Mouse (Mus musculus): ENCODE data around the gene Xdh. TPM values are rescaled to one million over a fixed set of nuclear protein-coding genes. Genes with fewer than 3 reads are reported as not detected.

Gene Xdh
- polyA plus RNA-seq, 1 experiment from 2014 or later = 2.6 TPM

DNA sequence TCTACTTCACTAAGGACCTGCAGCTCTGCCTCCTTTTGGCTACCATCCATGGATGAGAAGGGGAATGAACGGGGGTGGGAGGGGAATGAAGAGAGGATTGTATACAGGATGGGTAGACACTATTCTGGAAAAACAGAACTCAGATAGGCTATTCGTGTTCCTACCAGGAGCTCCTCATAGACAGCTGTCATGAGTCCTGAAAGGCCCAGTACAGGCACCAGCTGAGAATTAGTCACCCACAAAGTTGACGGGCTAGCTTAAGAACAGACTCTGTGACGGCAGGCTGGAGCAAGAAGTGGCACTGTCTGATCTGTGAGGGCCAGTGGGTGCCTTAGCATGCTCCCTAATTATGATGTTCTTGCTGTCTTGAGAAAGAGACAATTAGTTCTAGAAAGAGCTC lies 21.3 kb upstream of the Xdh start:
- Histone ChIP-seq H3K4me1 (ENCODE audit: control insufficient read depth, insufficient read depth, low read length) (peaks cover 7% of the 10 kb centered on the region), H3K4me2 (ENCODE audit: low read depth, low read length) (no peak overlapping the region), H3K36me3 (ENCODE audit: control insufficient read depth, insufficient read depth) (no peaks in the 10 kb centered on the region), H3K4me3 (ENCODE audit: low read length) (no peak overlapping the region), H3K27ac (ENCODE audit: low read length) (no peak overlapping the region), H3K9me3 (replicated peaks; ENCODE audit: control insufficient read depth, low read length) (no peaks in the 10 kb centered on the region), H3K27me3 (ENCODE audit: control insufficient read depth, insufficient read depth, low read length) (no peaks in the 10 kb centered on the region), H3K9ac (ENCODE audit: low read length) (no peak overlapping the region)
- 75% methylated on average over 4 of the region's 4 CpGs for WGBS
- ATAC-seq (replicated peaks; ENCODE audit: extremely low read depth, insufficient read depth, low FRiP score) = no peak

DNA sequence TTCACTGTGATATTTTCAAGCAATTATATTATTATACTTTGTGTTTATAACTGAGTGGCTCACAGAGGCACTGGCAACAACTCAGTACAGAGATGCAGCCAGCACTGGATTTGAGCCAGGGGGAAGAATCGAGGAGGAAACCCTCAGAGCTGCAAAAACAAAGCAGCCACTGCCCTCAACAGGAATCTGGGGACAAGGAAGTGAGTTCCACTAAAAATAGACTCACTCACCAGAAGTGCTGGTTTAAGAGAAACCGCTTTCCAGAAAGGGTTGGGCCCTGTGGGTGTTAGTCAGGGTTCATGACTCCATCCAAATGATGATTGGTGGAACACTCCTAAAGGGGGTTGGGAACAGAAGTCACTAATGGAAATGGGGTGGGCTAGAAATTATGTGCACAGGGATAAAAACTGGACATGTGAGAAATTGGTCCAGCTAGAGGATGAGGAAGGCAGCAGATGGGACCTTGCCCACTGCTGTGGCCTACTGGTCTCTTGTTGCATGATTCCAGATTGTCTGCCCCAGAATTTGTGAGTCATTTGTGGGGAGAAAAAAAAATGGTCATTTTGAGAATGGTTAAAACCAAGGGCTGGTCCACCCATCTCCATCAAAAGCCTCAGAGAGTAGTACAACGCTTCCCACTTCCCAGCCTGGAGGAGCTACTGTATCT lies 20.5 kb upstream of the Xdh start:
- Histone ChIP-seq H3K27ac (ENCODE audit: low read length) (no peak overlapping the region; the same call in 1 of the 2 replicates), H3K27me3 (ENCODE audit: control insufficient read depth, insufficient read depth, low read length) (no peaks in the 10 kb centered on the region), H3K4me2 (ENCODE audit: low read depth, low read length) (no peak overlapping the region), H3K9me3 (replicated peaks; ENCODE audit: control insufficient read depth, low read length) (no peaks in the 10 kb centered on the region), H3K36me3 (ENCODE audit: control insufficient read depth, insufficient read depth) (no peaks in the 10 kb centered on the region), H3K4me3 (ENCODE audit: low read length) (no peak overlapping the region), H3K4me1 (ENCODE audit: control insufficient read depth, insufficient read depth, low read length) (peaks cover 7% of the 10 kb centered on the region), H3K9ac (ENCODE audit: low read length) (no peak overlapping the region)
- 37% methylated on average over 3 of the region's 3 CpGs for WGBS
- ATAC-seq (replicated peaks; ENCODE audit: extremely low read depth, insufficient read depth, low FRiP score) = peak; percentile 52

DNA sequence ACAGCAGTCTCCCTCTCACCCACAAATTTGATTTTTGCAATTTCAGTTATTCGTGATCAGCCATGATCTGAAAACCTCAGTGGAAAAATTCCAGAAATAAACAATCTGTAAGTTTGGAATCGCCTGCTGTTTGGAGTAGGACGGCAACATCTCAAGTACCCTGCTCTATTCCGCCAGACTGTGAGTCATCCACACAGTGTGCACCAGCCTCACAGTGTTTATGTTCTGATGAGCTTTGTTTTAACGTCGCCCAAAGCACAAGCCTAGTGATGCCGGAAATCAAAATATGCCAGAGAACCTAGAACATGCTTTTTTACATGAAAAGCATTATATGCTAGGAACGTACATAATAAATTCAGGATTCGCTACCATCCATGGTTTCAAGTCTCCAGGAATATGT lies 14.9 kb upstream of the Xdh start:
- H3K4me1 ChIP-seq (ENCODE audit: control insufficient read depth, insufficient read depth, low read length) = no peaks in the 10 kb centered on the region
- 77% methylated on average over 9 of the region's 9 CpGs for WGBS
- H3K36me3 ChIP-seq (ENCODE audit: control insufficient read depth, insufficient read depth) = no peaks in the 10 kb centered on the region
- H3K4me3 ChIP-seq (ENCODE audit: low read length) = no peak overlapping the region
- H3K4me2 ChIP-seq (ENCODE audit: low read depth, low read length) = no peak overlapping the region
- no peak for ATAC-seq (replicated peaks; ENCODE audit: extremely low read depth, insufficient read depth, low FRiP score)
- no peaks in the 10 kb centered on the region for H3K27me3 ChIP-seq (ENCODE audit: control insufficient read depth, insufficient read depth, low read length)
- H3K27ac ChIP-seq (ENCODE audit: low read length) = no peak overlapping the region
- H3K9me3 ChIP-seq (replicated peaks; ENCODE audit: control insufficient read depth, low read length) = no peaks in the 10 kb centered on the region
- H3K9ac ChIP-seq (ENCODE audit: low read length) = no peak overlapping the region

DNA sequence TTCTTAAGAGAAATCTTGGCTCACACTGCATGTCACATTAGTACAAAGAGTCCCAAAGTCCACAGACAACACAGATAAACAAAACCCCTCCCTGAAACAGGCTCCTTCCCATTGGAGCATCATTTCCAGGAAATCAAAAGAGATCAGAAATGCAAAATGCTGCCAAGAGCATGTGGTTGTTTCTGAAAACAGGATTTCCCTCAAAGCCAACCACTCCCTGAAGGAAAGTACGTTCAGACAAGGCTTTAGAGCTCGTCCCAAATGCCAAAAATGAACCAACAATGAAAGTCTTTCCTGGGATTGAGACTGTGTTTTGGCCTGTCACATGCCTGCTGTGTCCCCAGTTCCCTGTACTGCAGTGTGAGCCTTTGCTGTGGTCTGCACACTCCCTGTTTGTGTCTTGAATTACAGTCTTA lies 12.6 kb upstream of the Xdh start:
- Histone ChIP-seq H3K4me3 (ENCODE audit: low read length) (no peak overlapping the region), H3K27ac (ENCODE audit: low read length) (peak overlapping the region; percentile 56; the same call in 1 of the 2 replicates), H3K9me3 (replicated peaks; ENCODE audit: control insufficient read depth, low read length) (no peaks in the 10 kb centered on the region), H3K9ac (ENCODE audit: low read length) (no peak overlapping the region), H3K36me3 (ENCODE audit: control insufficient read depth, insufficient read depth) (no peaks in the 10 kb centered on the region), H3K4me1 (ENCODE audit: control insufficient read depth, insufficient read depth, low read length) (no peaks in the 10 kb centered on the region), H3K27me3 (ENCODE audit: control insufficient read depth, insufficient read depth, low read length) (no peaks in the 10 kb centered on the region), H3K4me2 (ENCODE audit: low read depth, low read length) (no peak overlapping the region)
- WGBS = 28% methylated on average over 2 of the region's 2 CpGs
- 0 out of 2 replicates have a peak, but pooled peaks have one; percentile 14 for ATAC-seq (replicated peaks; ENCODE audit: extremely low read depth, insufficient read depth, low FRiP score)

DNA sequence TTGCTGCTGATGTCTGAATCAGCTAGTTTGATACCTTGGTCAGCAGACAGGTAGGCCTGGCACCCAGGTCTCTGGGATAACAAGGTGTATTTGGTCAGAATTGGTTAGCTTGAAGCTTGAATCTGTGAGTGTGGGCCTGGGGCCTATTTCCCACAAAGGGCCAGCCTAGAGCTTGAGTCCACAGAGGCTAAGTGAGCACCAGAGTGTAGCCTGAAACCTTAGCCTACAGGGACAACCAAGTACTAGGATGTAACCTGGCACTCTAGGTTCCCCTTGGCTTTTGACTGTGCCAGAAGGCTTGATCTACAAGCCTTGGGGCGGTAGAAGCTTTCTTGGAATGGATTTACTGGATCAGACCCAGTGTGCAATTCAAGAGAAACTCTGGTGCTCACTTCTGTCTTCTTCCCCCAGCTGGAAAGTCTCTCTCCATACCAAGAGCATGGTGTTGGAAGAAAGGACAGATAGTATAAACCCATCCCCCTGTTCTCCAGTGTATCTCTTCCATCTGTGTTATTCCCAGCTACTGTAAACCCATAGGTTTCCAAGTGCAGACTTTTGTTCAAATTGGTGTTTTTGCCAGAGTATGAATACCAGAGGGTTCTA lies 11.9 kb upstream of the Xdh start:
- no peaks in the 10 kb centered on the region for H3K4me1 ChIP-seq (ENCODE audit: control insufficient read depth, insufficient read depth, low read length)
- peak overlapping the region; percentile 44; the same call in 1 of the 2 replicates for H3K27ac ChIP-seq (ENCODE audit: low read length)
- WGBS = 69% methylated on average over 1 of the region's 1 CpGs
- ATAC-seq (replicated peaks; ENCODE audit: extremely low read depth, insufficient read depth, low FRiP score) = no peak
- H3K9ac ChIP-seq (ENCODE audit: low read length) = no peak overlapping the region
- no peaks in the 10 kb centered on the region for H3K9me3 ChIP-seq (replicated peaks; ENCODE audit: control insufficient read depth, low read length)
- no peak overlapping the region for H3K4me3 ChIP-seq (ENCODE audit: low read length)
- H3K27me3 ChIP-seq (ENCODE audit: control insufficient read depth, insufficient read depth, low read length) = no peaks in the 10 kb centered on the region
- H3K4me2 ChIP-seq (ENCODE audit: low read depth, low read length) = no peak overlapping the region
- no peaks in the 10 kb centered on the region for H3K36me3 ChIP-seq (ENCODE audit: control insufficient read depth, insufficient read depth)

DNA sequence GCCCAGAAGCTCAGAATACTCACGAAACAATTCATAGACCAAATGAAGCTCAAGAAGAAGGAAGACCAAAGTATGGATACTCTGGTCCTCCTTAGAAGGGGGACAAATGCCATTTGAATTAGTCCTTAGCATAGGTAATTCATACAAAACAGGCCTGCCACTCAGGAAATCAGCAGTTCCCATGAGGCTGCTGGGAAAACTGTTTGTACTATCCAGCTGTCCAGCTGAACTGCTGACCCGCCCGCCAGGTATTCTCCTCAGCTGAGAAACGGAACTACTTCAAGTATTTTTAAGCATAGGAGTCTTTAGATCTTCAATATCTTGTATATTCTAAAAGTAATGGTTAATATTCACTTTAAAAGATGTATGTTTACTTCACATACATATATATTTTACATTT lies 10.7 kb upstream of the Xdh start:
- H3K36me3 ChIP-seq (ENCODE audit: control insufficient read depth, insufficient read depth) = no peaks in the 10 kb centered on the region
- no peak overlapping the region for H3K27ac ChIP-seq (ENCODE audit: low read length)
- H3K4me2 ChIP-seq (ENCODE audit: low read depth, low read length) = no peak overlapping the region
- no peaks in the 10 kb centered on the region for H3K27me3 ChIP-seq (ENCODE audit: control insufficient read depth, insufficient read depth, low read length)
- no peaks in the 10 kb centered on the region for H3K9me3 ChIP-seq (replicated peaks; ENCODE audit: control insufficient read depth, low read length)
- no peak for ATAC-seq (replicated peaks; ENCODE audit: extremely low read depth, insufficient read depth, low FRiP score)
- 86% methylated on average over 4 of the region's 4 CpGs for WGBS
- no peak overlapping the region for H3K4me3 ChIP-seq (ENCODE audit: low read length)
- H3K9ac ChIP-seq (ENCODE audit: low read length) = no peak overlapping the region
- H3K4me1 ChIP-seq (ENCODE audit: control insufficient read depth, insufficient read depth, low read length) = no peaks in the 10 kb centered on the region

DNA sequence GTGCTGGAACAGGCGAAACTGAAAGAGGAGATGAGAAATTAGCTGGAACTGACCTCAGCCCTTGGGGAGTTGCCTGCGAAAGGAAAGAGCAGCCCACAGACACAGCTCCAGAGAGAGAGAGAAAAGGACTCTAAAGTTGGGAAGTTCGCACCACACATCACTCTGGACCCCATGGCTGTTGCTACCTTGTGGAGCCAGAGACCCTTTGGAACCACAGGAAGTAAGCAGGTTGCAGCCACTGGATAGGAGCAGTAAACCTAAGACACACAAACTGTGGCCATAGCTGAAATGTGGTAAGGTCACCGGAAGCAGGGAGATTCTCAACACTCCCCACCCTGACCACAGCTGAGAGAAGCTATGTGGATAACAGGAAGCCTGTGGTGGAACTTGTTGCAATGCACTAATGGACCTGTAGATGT lies 2.1 kb upstream of the Xdh start:
- Histone ChIP-seq H3K4me1 (ENCODE audit: control insufficient read depth, insufficient read depth, low read length) (peaks cover 9% of the 10 kb centered on the region), H3K27me3 (ENCODE audit: control insufficient read depth, insufficient read depth, low read length) (no peaks in the 10 kb centered on the region; the same call in 1 of the 2 replicates), H3K4me2 (ENCODE audit: low read depth, low read length) (no peak overlapping the region), H3K9me3 (replicated peaks; ENCODE audit: control insufficient read depth, low read length) (no peaks in the 10 kb centered on the region), H3K36me3 (ENCODE audit: control insufficient read depth, insufficient read depth) (no peaks in the 10 kb centered on the region), H3K27ac (ENCODE audit: low read length) (no peak overlapping the region), H3K9ac (ENCODE audit: low read length) (no peak overlapping the region), H3K4me3 (ENCODE audit: low read length) (no peak overlapping the region)
- 69% methylated on average over 4 of the region's 4 CpGs for WGBS
- ATAC-seq (replicated peaks; ENCODE audit: extremely low read depth, insufficient read depth, low FRiP score) = no peak

DNA sequence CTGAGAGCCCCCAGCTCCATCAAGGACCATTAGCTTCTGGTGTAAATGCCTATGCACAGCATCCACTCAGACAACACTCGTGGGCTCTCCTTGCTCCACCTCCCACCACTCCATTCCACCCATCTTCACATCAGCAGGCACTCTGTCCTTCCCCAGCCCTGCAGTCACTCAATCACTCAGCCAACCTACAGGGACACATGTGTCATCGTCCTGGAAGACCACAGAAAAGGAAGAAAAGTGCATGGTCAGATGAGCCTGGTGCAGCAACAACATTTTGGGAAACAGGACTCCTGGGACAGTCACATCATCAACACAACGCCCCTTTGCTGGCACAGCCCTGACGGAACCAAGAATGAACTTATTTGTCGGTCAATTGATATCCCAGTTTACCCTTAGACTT lies 974 bp upstream of the Xdh start:
- H3K9ac ChIP-seq (ENCODE audit: low read length) = no peak overlapping the region
- peaks cover 9% of the 10 kb centered on the region for H3K4me1 ChIP-seq (ENCODE audit: control insufficient read depth, insufficient read depth, low read length)
- no peaks in the 10 kb centered on the region for H3K36me3 ChIP-seq (ENCODE audit: control insufficient read depth, insufficient read depth)
- H3K27ac ChIP-seq (ENCODE audit: low read length) = no peak overlapping the region
- H3K27me3 ChIP-seq (ENCODE audit: control insufficient read depth, insufficient read depth, low read length) = no peaks in the 10 kb centered on the region; the same call in 1 of the 2 replicates
- H3K4me3 ChIP-seq (ENCODE audit: low read length) = no peak overlapping the region
- no peak overlapping the region for H3K4me2 ChIP-seq (ENCODE audit: low read depth, low read length)
- no peaks in the 10 kb centered on the region for H3K9me3 ChIP-seq (replicated peaks; ENCODE audit: control insufficient read depth, low read length)
- ATAC-seq (replicated peaks; ENCODE audit: extremely low read depth, insufficient read depth, low FRiP score) = no peak
- WGBS = 70% methylated on average over 5 of the region's 5 CpGs

DNA sequence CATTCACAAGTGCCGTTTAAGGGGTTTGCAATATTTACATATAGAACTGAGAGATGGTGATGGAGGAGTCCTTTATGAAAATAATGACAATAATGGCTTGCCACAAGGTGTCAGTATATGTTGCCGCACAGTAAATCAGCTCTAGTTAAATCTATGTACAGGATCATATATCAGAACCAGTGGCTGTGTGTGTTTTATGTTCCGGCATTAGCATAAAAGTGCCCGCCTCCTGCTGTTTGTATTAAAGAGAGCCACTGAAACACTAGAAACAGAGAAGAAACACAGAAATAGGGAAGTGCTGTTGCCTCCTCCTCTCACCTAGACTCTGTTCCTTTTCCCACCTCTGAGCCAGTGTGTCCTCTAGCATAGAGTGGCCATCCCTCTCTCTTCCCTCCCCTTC lies 498 bp downstream of the Xdh start:
- 65% methylated on average over 4 of the region's 4 CpGs for WGBS
- ATAC-seq (replicated peaks; ENCODE audit: extremely low read depth, insufficient read depth, low FRiP score) = no peak
- Histone ChIP-seq H3K4me3 (ENCODE audit: low read length) (peak overlapping the region; percentile 28), H3K4me1 (ENCODE audit: control insufficient read depth, insufficient read depth, low read length) (peaks cover 9% of the 10 kb centered on the region), H3K27ac (ENCODE audit: low read length) (peak overlapping the region; percentile 0; the same call in 1 of the 2 replicates), H3K27me3 (ENCODE audit: control insufficient read depth, insufficient read depth, low read length) (no peaks in the 10 kb centered on the region; the same call in 1 of the 2 replicates), H3K9me3 (replicated peaks; ENCODE audit: control insufficient read depth, low read length) (no peaks in the 10 kb centered on the region), H3K9ac (ENCODE audit: low read length) (no peak overlapping the region), H3K4me2 (ENCODE audit: low read depth, low read length) (peak overlapping the region; percentile 56), H3K36me3 (ENCODE audit: control insufficient read depth, insufficient read depth) (no peaks in the 10 kb centered on the region)

Measured in heart, embryonic 16.5 days (tissue).